Mouse (Mus musculus): ENCODE measurements around the gene Ptpre.

- TF ChIP-seq CTCF (conservative IDR thresholded peaks at IDR 0.05; ENCODE audit: low read length), result no peak
- TF ChIP-seq NANOG (IDR thresholded peaks at IDR 0.05; ENCODE audit: borderline replicate concordance, low read length), result no peak
These were observed 42.0 kb upstream of the Ptpre start for GRCm38 (mm10) chr7:135495303-135495702.

Measured in E14TG2a.4 (cell line).